Mouse (Mus musculus) monocyte, adult 5-6 weeks (primary cell): Measurements from ENCODE around the gene Rnf115. TPM values are rescaled to one million over a fixed set of nuclear protein-coding genes. Genes with fewer than 3 reads are reported as not detected.
"Not testable (repeated sequence)": the region's sequence is repeated elsewhere in the genome, so short reads cannot be mapped to it uniquely, and the experiment has no call there.

Experiments
- ATAC-seq: fragments of 153-309, 156-312 bp; replicated peaks from 2 replicates; pipeline ENCODE4 v1.8.0; 2017; ENCODE audit warnings: mild to moderate bottlenecking; ENCODE audit not compliant: low TSS enrichment, insufficient number of reproducible peaks, severe bottlenecking, poor library complexity, low FRiP score
- total RNA-seq: library from RNA; stranded (forward); fragments of 200-1000, 200-491, 200-594 nt; gene quantifications from 3 replicates; pipeline ENCODE4 v1.2.3, GENCODE M21; 2017

Gene Rnf115
- total RNA-seq, 1 experiment from 2014 or later = 123 TPM

DNA sequence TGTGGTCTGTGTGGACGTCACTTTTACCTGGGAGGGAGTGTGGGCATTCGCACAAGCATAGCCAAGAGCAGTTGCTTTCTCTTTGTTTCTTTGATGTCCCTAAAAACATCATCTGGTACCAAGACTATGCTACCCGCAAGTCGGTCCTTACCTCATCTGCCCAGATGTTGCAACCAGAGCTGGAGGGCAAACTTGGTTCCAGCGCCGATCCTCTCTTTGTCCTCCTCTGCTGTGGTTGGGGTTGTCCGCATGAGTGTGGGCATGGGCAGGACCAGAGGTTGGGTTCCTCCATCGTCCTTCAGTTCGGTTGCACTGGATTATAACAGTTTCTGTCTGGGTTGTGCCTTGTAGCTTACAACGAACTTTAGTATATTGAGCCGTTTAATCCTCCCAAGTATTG lies 21.2 kb upstream of the Rnf115 start:
- ATAC-seq = no peak

GRCm38 (mm10) chr3:96706984-96707383 lies 20.5 kb upstream of the Rnf115 start:
- no peak for ATAC-seq

GRCm38 (mm10) chr3:96707903-96708683 lies 19.4 kb upstream of the Rnf115 start, which contains the start of gene Nudt17:
Gene Nudt17 (minus strand): TSS chr3:96708562.
- peak; percentile 49; the same call in 1 of the 2 replicates for ATAC-seq

DNA sequence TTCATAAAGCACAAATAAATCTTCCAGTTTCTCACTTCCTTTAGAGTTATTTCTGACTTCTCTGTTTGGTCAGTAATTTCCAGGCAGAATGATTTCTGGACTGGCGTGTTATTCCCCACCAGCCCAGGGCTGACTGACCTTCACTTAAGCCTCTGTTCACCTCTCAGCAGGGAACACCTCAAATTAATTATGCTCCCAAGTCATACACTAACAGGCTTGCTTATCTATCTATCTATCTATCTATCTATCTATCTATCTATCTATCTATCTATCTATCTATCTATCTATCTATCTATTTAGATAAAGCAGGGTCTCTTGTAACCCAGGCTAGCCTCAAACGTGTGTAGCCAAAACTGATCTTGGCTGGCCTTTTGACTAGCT lies 18.8 kb upstream of the Rnf115 start:
- no peak for ATAC-seq

- ATAC-seq = no peak
Observed at GRCm38 (mm10) chr3:96714286-96714685, 13.2 kb upstream of the Rnf115 start.

GRCm38 (mm10) chr3:96715854-96716253 lies 11.6 kb upstream of the Rnf115 start:
- peak; percentile 65 for ATAC-seq

DNA sequence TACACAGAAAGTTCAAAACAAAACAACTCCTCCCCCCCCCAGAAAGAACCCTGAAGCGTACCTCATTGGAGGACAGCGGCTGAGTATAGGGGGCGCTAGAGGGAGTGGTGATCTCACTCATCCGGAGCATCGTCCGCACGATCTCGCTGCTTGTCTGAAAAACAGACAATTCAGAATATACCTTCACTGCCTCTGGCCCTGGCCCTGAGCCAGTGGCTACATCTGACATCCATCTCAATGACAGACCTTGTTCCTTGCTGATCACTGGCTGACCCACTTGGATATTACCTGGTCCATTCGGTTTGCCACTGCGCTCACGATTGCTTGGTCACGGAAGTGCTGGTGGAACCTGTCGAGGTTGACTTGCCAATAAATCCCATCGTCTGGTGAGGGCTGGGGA lies 8.3 kb upstream of the Rnf115 start:
- no peak for ATAC-seq

- ATAC-seq = peak; percentile 23; the same call in 1 of the 2 replicates
Observed at GRCm38 (mm10) chr3:96727828-96728633, 567 bp downstream of the Rnf115 start.

- ATAC-seq = no peak
Observed at GRCm38 (mm10) chr3:96728634-96729402, 1.4 kb downstream of the Rnf115 start.

GRCm38 (mm10) chr3:96729403-96729784 lies 1.9 kb downstream of the Rnf115 start:
- ATAC-seq = no peak

DNA sequence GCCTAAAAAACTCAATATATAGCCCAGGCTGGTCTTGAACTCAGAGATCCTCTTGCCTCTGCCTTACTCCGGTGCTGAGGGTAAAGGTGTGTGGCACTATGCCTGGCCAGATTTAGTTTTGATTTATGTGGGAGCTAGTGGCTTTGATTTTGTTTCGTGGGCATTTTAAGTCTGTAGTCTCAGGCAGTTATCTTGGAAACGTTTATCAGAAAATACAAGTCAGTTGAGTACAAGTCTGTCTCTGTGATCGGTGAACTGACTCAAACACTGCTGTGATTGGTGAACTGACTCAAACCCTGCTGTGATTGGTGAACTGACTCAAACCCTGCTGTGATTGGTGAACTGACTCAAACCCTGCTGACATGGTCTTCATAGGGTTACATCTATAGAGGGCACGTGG lies 3.3 kb downstream of the Rnf115 start:
- ATAC-seq = no peak

- no peak for ATAC-seq
Observed at GRCm38 (mm10) chr3:96733984-96734383, 6.5 kb downstream of the Rnf115 start.

DNA sequence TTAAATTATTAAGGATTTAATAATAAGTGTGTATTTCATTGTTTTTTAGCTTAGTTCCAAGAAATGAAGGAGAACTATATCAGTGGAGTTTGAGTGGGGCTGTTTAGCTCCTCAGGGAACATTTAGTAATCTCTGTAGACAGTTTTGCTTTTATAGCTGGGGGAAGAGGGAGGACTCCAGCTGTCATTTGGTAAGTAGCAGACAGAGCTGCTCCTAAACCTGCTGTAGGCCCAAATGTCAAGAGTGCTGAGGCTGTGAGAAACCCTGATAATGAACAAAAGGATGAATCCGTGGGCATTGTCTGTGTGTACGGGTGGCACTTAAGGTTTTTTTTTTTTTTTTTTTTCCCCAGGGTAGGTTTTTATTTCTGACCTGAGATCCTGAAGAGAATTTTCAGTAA lies 7.7 kb downstream of the Rnf115 start:
- no peak for ATAC-seq

DNA sequence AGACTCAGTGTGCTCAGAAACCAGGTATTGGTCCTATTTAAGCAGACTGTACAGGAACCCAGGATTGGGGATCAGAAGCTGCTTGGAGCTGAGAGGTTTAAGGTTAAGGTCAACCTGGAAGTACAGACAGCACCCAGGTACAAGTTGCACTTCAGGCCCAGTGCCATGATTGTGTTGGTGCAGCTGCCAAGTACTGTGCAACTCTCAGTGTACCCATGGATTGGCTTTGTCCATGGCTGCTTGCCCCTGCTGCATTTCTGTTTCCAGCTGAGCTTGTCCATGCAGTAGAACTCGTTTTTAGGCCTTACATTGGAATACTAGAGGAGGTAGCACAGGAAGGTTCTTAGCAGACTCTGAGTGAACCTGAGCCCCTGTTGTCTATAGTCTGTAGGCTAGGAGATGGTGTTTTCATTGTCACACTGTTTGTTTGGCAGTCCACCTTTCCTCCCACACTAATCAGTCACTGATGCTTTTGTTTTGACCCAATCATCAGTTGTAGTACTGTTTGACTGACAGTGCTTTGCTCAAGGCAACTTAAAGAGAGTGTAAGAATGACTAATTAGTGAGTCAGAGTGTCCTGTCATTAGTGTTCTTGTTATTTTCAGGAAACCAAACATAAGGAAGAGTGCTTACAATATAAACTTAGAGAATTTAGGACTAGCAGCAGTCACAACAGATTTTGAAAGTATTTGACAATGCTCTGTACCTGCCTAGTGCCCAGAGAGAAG lies 9.7 kb downstream of the Rnf115 start:
- ATAC-seq = no peak

GRCm38 (mm10) chr3:96737995-96738394 lies 10.5 kb downstream of the Rnf115 start:
- no peak for ATAC-seq

- not testable (repeated sequence) for ATAC-seq
Observed at GRCm38 (mm10) chr3:96740279-96740678, 12.8 kb downstream of the Rnf115 start.

DNA sequence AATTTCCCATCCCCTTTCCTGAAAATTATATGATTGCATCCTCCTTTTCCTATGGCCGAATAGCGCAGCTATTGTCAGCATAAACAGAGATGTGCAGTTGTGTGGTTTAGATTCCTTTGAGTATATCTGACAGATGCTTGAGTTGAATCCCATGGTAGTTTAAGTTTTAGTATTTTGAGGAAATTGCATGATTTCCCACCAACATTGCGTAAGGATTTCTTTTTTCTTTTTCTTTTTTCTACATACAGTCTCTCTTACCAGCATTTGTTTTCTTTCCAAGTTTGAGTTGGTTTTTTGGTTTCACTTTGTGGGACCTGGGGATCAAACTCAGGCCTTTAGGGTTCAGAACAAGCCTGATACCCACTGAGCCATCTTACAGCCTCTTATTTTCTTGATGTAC lies 16.9 kb downstream of the Rnf115 start:
- no peak for ATAC-seq

- no peak for ATAC-seq
Observed at GRCm38 (mm10) chr3:96746829-96747228, 19.4 kb downstream of the Rnf115 start.

DNA sequence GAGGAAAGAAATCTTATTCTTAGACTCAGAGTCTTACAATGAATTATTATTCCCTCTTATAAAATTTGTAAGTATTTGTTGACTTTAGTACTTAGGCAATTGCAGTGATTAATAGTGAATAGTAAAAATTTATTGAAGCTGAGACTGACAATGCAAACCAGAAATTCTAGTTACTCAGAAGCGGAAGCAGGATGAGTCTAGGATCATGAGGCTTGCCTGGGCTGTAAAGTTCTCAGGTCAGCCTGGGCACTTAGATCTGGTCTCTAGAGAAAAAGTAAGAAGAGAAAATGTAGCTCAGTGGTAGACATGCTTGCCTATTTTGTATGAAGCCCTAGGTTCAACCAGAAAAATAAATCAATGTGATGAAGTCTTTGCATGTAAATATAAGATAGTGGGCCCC lies 28.5 kb downstream of the Rnf115 start:
- ATAC-seq = no peak
